Mouse (Mus musculus): ENCODE measurements at regions not wholly inside any gene's neighbourhood (a gene's known extent, or its start where the extent isn't known, plus 50 kb on each side); places are given as distances from the start of the nearest gene placed in this dataset.
A peak's percentile ranks its signal among the peaks of the same experiment; 100 is the strongest.

- DNase-seq (ENCODE audit: low read depth, low spot score) = peak; percentile 85
Observed at GRCm38 (mm10) chr9:41228425-41229224, 67.1 kb upstream of the Ubash3b start.

DNA sequence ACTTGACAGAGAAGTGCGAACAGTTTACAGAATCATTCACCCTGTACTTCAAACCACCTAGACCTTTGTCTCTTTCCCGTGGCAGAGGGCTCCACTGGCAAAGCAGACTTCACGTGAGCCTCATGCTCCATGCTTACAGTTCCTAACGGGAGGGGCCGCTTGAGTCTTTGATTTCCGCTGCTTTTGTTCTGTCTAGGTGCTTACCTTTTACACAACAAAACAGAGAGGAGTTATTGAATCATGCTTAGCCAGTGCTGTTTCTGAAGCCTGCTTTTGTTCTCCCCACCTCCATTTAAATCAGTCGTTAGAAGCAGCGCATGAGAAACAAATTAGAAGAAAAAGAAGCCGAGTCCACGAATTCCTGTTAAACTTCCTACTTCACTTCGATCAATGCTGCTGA is 61.9 kb upstream of the Ubash3b start:
- DNase-seq (ENCODE audit: low read depth, low spot score) = no peak

- DNase-seq (ENCODE audit: low read depth, low spot score) = no peak
Observed at GRCm38 (mm10) chr9:41222346-41223015, 61.0 kb upstream of the Ubash3b start.

GRCm38 (mm10) chr9:41221110-41221790 is 59.8 kb upstream of the Ubash3b start:
- no peak for DNase-seq (ENCODE audit: low read depth, low spot score)

GRCm38 (mm10) chr9:41220105-41220669 is 58.7 kb upstream of the Ubash3b start:
- no peak for DNase-seq (ENCODE audit: low read depth, low spot score)

GRCm38 (mm10) chr9:41218702-41219101 is 57.2 kb upstream of the Ubash3b start:
- no peak for DNase-seq (ENCODE audit: low read depth, low spot score)

DNA sequence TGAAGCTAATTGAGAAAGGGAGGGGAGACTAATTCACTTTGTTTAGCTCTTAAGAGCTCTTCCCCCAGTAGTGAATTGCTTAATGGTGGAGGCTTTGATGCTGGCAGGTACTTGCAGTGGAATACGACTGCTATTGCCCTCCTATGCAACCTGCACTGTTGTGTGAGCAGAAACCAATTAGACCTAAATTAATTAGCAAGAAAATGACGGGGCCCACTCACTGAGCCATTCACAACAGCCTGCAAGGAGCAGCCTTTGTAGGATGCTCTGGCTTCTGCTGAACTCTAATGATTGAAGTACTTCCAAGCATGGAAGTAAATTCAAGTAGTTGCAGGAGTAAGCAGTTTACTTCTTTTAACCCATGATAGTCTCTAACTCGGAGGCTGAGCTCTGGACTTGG is 54.8 kb upstream of the Ubash3b start:
- no peak for DNase-seq (ENCODE audit: low read depth, low spot score)

DNA sequence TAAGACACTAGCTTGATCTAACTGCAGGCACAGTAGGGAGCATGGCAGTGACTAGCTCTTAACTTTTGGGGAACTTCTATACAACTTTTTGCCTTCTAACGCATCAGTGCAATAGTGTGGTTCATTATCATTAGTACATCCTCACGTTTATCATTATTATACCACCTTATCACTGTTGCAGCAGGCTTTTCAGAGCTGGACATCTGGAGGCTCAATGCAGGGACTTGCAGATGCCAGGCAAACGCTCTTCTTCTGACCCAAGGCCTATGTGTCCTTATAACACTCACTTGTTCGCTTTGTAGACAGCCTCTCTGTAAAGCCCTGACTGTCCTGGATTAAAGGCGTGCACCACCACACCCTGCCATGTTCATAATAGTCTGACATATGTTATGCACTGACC is 53.5 kb upstream of the Ubash3b start:
- DNase-seq (ENCODE audit: low read depth, low spot score) = no peak

DNA sequence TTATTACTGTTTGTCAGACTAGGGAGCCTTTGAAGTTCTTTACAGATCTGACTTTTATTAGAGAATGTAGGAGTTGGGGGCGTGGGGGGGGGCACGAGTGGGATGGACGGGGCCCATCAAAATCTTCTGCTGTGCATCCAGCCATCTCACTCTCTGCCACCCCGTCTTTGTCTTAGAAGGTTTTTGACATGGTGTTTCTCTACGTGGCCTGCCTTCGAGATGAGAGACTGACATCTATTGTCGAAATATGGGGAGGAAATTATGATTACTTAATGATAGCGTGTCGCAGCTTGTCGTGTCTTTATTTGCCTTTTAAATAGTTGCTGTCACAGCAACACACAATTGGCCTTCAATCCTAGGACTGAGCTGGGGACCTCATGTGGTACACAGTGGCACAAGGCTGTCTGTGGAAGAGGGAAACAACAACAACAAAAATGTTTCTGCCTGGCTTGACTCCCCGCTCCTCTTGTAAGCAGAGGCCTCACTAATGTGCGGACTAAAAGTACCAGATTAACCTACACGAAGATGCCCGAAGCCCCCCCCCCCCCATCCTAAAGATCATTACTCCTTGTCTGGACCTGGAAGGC is 51.5 kb upstream of the Ubash3b start:
- no peak for DNase-seq (ENCODE audit: low read depth, low spot score)

GRCm38 (mm10) chr9:41212303-41212901 is 50.9 kb upstream of the Ubash3b start:
- DNase-seq (ENCODE audit: low read depth, low spot score) = peak; percentile 29

DNA sequence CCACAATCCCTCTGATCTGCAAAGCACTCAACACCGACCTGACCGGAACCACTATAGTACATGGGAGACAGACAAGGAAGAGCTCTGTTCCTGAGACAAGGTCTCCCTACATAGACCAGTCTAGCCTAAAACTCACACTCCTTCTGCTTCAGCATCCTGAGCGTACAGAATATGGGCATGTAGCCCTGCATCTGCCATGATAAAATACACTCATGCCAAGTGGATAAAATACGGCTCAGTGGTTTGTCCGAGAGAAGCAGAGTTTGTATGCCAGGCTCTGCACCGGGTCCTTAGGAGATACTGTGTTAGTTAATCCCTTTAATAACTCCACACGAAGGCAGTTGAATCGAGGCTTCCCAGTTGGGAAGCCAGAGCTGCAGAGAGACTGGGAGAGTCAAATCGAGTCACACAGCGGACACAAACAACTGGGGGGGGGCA is 50.4 kb upstream of the Ubash3b start:
- no peak for DNase-seq (ENCODE audit: low read depth, low spot score)
